Mouse (Mus musculus) cerebellum, adult 11-12 months (tissue): ENCODE measurements around the gene Tlr4.

Experiments used
- DNase-seq: peaks from one replicate; pipeline ENCODE4 v3.0.0; 2022

Gene Tlr4

DNA sequence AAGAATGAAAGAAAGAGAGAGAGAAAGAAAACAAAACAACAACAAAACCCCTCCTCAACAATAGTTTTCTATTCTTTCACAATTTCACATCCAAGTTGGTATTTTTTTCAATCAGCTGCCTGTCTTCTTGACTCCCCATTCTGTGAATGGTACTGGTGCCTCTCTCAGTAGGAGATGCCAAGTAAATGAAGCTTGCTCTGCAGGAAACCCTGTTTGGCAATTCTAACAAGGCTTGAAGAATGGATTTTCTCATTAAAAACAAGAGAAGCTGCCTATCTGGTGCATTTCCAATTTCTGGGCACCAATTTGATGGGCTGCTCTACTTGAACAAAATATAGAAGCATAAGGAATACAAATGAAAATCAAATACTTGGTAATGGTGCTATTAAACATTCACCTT lies 74.1 kb downstream of the Tlr4 start:
- DNase-seq, result peak; percentile 6

GRCm38 (mm10) chr4:66908376-66908775 lies 81.0 kb downstream of the Tlr4 start:
- DNase-seq, result no peak

GRCm38 (mm10) chr4:66919630-66920372 lies 92.4 kb downstream of the Tlr4 start:
- DNase-seq, result no peak

- DNase-seq, result peak; percentile 46
These were observed 96.4 kb downstream of the Tlr4 start for GRCm38 (mm10) chr4:66923616-66924276.

GRCm38 (mm10) chr4:66926066-66926465 lies 98.7 kb downstream of the Tlr4 start:
- no peak for DNase-seq

- DNase-seq, result no peak
These were observed 100.2 kb downstream of the Tlr4 start for GRCm38 (mm10) chr4:66927537-66928088.

- DNase-seq, result no peak
These were observed 111.2 kb downstream of the Tlr4 start for GRCm38 (mm10) chr4:66938489-66939061.

GRCm38 (mm10) chr4:66941894-66942293 lies 114.5 kb downstream of the Tlr4 start:
- DNase-seq, result peak; percentile 71

- no peak for DNase-seq
These were observed 116.3 kb downstream of the Tlr4 start for GRCm38 (mm10) chr4:66943699-66944098.

GRCm38 (mm10) chr4:66947657-66948056 lies 120.3 kb downstream of the Tlr4 start:
- DNase-seq, result no peak

DNA sequence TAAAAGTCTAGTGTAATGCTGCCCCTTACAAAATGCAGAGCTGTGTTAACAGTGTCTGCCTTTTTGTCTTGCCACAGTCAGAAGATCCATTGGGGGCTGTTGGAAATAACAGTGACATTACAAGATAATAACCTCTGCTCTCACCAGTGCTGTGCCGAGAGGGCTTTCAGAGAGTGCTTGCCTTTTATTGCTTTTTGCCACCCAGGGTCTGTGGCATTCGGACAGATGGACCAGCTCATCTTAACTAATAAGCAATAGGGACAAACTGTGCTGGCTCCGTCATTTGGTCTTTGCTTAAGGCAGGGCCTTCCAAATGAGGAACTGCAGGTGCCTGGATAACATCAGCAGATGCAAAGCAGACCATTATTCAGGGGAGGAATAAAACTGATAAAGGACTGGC lies 147.5 kb downstream of the Tlr4 start:
- DNase-seq, result no peak
